Mouse (Mus musculus) liver, adult 2 months (tissue): ENCODE results near the gene Trim27. TPM values are rescaled to one million over a fixed set of nuclear protein-coding genes. Genes with fewer than 3 reads are reported as not detected.

ENCODE experiments used
- DNase-seq: peaks from one replicate; pipeline ENCODE4 v3.0.0-alpha.2; 2011; ENCODE audit warnings: low read depth, low spot score; ENCODE audit errors: extremely low read depth
- H3K27ac ChIP-seq: fragments of 200-500 bp; replicated peaks from 2 replicates; pipeline ENCODE4 v1.5.1; 2012; ENCODE audit warnings: low read depth, mild to moderate bottlenecking, control low read depth, inconsistent platforms, low read length; ENCODE audit not compliant: insufficient read depth
- H3K27me3 ChIP-seq: fragments of 200-500 bp; 2 replicates; pipeline ENCODE4 v1.6.1; 2012; ENCODE audit warnings: mild to moderate bottlenecking, moderate library complexity, low read length, inconsistent platforms; ENCODE audit not compliant: control insufficient read depth, insufficient read depth
- H3K36me3 ChIP-seq: fragments of 200-500 bp; 2 replicates; pipeline ENCODE4 v1.6.1; 2012; ENCODE audit warnings: low read length, inconsistent platforms; ENCODE audit not compliant: control insufficient read depth, insufficient read depth
- H3K4me1 ChIP-seq: fragments of 200-500 bp; 2 replicates; pipeline ENCODE4 v1.6.1; 2011; ENCODE audit warnings: low read length; ENCODE audit not compliant: control insufficient read depth, insufficient read depth
- H3K4me3 ChIP-seq: fragments of 200-500 bp; 2 replicates; pipeline ENCODE4 v1.5.1; 2011; ENCODE audit warnings: low read depth, mild to moderate bottlenecking, control low read depth, low read length, moderate library complexity; ENCODE audit not compliant: insufficient read depth
- H3K79me2 ChIP-seq: fragments of 200-500 bp; 2 replicates; pipeline ENCODE4 v1.6.1; 2012; ENCODE audit warnings: inconsistent platforms, mild to moderate bottlenecking, low read length, moderate library complexity; ENCODE audit not compliant: control insufficient read depth, insufficient read depth
- H3K9ac ChIP-seq: fragments of 200-500 bp; 2 replicates; pipeline ENCODE4 v1.6.1; 2012; ENCODE audit warnings: low read depth, mild to moderate bottlenecking, control low read depth, inconsistent platforms, low read length
- CTCF ChIP-seq: fragments of 200-500 bp; IDR thresholded peaks from 2 replicates; pipeline ENCODE4 v1.5.1; 2011; ENCODE audit warnings: low read depth, low read length, control low read depth
- POLR2A ChIP-seq: fragments of 200-500 bp; IDR thresholded peaks from 2 replicates; pipeline ENCODE4 v1.6.1; 2011; ENCODE audit warnings: low read length, control low read depth; ENCODE audit not compliant: insufficient read depth; ENCODE audit errors: extremely low read depth
- WGBS: fragments of 180-500 bp; shearing (Covaris S2); methylation state at CpG from one replicate; pipeline ENCODE4 v1.1.7; 2018; 5-methylcytosine and 5-hydroxymethylcytosine counted together
- polyA plus RNA-seq: library from polyadenylated mRNA; depleted of rRNA; stranded (reverse); fragments of >200 nt; gene quantifications from 2 replicates; pipeline ENCODE4 v1.2.3, GENCODE M21; 2012; rRNA removed
- total RNA-seq: library from RNA; depleted of rRNA; stranded (reverse); fragments of >200 nt; gene quantifications from 2 replicates; pipeline ENCODE4 v1.2.3, GENCODE M21; 2014; rRNA removed

Gene Trim27
- total and polyA plus RNA-seq, 2 experiments = 9.4 to 39.5 TPM

DNA sequence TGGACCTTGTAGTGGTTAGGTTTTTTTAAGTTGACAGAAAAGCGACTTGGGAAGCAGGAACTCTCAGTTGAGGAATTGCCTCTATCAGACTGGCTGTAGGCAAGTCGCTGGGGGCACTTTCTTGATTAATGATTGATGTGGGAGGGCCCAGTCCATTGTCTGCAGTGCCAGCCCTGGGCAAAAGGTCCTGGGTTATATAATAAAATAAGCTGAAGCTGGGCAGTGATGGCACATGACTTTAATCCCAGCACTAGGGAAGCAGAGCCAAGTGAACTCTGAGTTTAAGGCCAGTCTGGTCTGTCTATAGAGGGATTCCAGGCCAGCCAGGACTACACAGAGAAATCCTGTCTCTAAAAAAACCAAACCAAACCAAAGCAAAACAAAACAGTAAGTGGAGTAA lies 57.5 kb downstream of the Trim27 start:
- H3K27me3 ChIP-seq = no peaks in the 10 kb centered on the region
- WGBS = 22% methylated on average over 2 of the region's 2 CpGs

DNA sequence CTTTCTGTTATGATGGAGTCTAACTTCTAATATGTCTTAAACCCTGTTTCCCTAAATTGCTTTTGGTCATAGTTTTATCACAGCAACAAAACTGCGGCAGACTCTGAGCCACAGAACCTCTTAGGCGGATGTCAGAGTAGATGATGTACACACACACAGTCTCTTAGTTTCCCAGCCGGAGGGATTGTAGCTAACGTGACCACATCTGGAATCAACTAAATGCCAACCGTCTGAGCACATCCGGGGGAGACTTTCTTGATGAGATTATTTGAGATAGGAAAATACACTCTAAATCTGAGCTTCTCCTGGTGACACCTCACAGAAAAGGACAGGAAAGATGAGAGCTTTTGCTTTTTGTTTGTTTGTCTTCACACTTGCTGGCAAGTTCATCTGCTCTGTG lies 57.9 kb downstream of the Trim27 start:
- Histone ChIP-seq H3K4me1 (peaks cover 9% of the 10 kb centered on the region; the same call in 1 of the 2 replicates), H3K79me2 (no peaks in the 10 kb centered on the region), H3K27ac (peak overlapping the region; percentile 86), H3K36me3 (no peaks in the 10 kb centered on the region), H3K27me3 (no peaks in the 10 kb centered on the region), H3K9ac (peak overlapping the region; percentile 44), H3K4me3 (peak overlapping the region; percentile 28; the same call in 1 of the 2 replicates)
- 44% methylated on average over 6 of the region's 6 CpGs for WGBS
- TF ChIP-seq POLR2A (no peak), CTCF (no peak)
- DNase-seq = no peak

More for the DNA sequence above, 57.5 kb downstream of the Trim27 start:
- peaks cover 9% of the 10 kb centered on the region; the same call in 1 of the 2 replicates for H3K4me1 ChIP-seq
- no peak overlapping the region for H3K4me3 ChIP-seq
- peak; percentile 97 for DNase-seq
- no peak overlapping the region for H3K9ac ChIP-seq
- no peak for TF ChIP-seq POLR2A
- TF ChIP-seq CTCF = no peak
- H3K36me3 ChIP-seq = no peaks in the 10 kb centered on the region
- peak overlapping the region; percentile 86 for H3K27ac ChIP-seq
- H3K79me2 ChIP-seq = no peaks in the 10 kb centered on the region

DNA sequence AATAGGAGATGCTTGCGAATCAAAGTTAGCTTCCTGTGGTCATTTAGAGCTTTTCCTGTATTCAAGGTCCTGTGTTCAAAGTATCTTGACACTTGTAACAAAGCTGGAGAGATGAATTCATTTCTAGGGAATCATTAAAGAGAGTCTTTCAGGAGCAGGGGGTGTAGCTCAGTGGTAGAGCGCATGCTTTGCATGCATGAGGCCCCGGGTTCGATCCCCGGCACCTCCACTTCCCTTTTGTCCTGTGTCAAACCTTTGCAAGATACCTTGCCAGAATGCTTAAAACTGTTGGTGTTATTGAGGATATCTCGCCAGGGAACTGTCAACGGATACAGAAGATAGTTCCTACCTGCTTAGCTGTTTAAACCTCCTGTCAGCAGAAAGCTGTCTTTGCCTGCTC lies 61.5 kb downstream of the Trim27 start:
- TF ChIP-seq POLR2A (no peak), CTCF (no peak)
- Histone ChIP-seq H3K27me3 (0 out of 2 replicates have a peak, but pooled peaks cover 2% of the 10 kb centered on the region), H3K27ac (no peak overlapping the region), H3K4me3 (no peak overlapping the region), H3K9ac (no peak overlapping the region), H3K36me3 (no peaks in the 10 kb centered on the region), H3K79me2 (no peaks in the 10 kb centered on the region), H3K4me1 (peaks cover 9% of the 10 kb centered on the region; the same call in 1 of the 2 replicates)
- peak; percentile 36 for DNase-seq
- 45% methylated on average over 7 of the region's 7 CpGs for WGBS

DNA sequence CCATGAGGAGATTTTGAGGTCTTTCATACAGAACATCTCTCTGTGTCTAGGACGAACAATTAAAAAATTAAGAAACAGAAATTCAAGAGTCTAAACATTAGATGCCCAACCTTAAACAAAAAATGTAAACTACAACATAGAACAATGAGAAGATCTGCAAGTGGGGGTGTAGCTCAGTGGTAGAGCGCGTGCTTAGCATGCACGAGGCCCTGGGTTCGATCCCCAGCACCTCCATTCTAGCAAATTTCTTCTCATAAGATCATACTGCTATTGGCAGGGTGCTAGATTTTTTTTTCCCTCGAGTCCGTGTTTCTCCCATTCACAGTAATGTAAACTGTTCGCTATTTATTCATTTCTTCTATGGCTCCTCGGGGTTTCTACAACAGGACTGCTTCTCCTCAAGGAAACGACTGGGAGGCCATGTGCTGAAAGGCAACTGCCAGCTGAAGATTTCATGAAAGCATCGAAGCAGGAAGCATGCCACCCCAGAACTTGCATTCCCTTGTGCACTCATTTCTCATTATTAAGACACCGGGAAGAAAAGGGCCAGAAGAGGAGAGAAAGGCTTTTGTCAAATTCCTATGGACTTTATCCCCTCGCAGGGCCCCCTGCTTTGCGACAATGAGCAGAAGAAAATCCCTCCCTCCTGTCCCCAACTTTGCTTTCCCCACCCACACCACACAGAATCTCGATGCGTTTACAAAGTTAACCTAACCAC lies 63.3 kb downstream of the Trim27 start:
- 26% methylated on average over 16 of the region's 16 CpGs for WGBS
- TF ChIP-seq CTCF (no peak), POLR2A (no peak)
- Histone ChIP-seq H3K79me2 (no peaks in the 10 kb centered on the region), H3K4me3 (no peak overlapping the region), H3K36me3 (no peaks in the 10 kb centered on the region), H3K27ac (no peak overlapping the region), H3K4me1 (no peaks in the 10 kb centered on the region), H3K27me3 (0 out of 2 replicates have a peak, but pooled peaks cover 2% of the 10 kb centered on the region), H3K9ac (no peak overlapping the region)
- no peak for DNase-seq

DNA sequence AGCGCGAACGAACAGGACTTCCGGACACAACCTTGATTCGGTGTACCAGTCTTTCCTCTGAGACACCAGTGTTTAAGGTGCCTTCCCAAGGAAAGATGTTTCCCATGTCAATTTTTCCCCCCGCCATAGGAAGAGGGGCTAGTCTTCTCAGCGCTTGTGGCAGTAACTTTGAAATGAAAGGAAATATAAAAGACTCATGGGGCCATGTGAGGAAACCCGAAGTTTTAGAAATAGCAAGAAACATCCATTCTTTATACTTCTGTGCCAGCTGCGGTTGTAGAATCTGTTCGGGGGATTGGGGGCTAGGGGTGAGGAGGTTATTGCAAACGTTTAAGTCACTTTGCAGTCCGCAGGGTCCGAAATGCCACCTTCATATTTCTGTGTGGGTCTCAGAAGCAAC lies 64.0 kb downstream of the Trim27 start:
- 26% methylated on average over 13 of the region's 13 CpGs for WGBS
- Histone ChIP-seq H3K4me3 (no peak overlapping the region), H3K9ac (no peak overlapping the region), H3K27me3 (0 out of 2 replicates have a peak, but pooled peaks cover 2% of the 10 kb centered on the region), H3K36me3 (no peaks in the 10 kb centered on the region), H3K4me1 (no peaks in the 10 kb centered on the region), H3K79me2 (no peaks in the 10 kb centered on the region), H3K27ac (no peak overlapping the region)
- no peak for DNase-seq
- no peak for TF ChIP-seq CTCF

DNA sequence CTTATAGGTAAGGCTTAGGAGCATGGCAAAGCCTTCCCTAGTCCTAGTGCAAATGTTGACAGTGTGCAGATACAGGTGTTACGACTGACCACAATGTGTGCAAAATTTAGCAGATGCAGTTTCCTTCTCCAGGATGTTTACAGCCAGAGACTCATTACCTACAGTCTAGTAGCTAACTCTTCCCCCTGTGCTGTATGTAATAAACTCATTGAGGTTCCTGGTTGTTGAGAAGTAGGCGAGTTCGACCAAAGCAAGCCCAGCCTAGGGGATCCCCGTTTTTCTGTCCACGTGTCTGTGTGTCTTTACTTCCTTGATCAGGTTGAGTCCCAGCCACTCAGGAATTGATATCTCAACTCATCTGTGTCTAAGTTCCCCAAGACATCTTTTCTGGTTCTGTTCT lies 64.8 kb downstream of the Trim27 start:
- Histone ChIP-seq H3K27me3 (0 out of 2 replicates have a peak, but pooled peaks cover 2% of the 10 kb centered on the region), H3K36me3 (no peaks in the 10 kb centered on the region)
- 87% methylated on average over 5 of the region's 5 CpGs for WGBS

More for the DNA sequence above, 64.8 kb downstream of the Trim27 start:
- TF ChIP-seq CTCF = no peak
- TF ChIP-seq POLR2A = no peak
- H3K79me2 ChIP-seq = no peaks in the 10 kb centered on the region
- H3K9ac ChIP-seq = no peak overlapping the region
- no peak for DNase-seq
- H3K4me1 ChIP-seq = no peaks in the 10 kb centered on the region
- no peak overlapping the region for H3K4me3 ChIP-seq
- H3K27ac ChIP-seq = no peak overlapping the region

Other genes with a start within 250 kb of the Trim27 start
- gene Olfr1370, start 104.5 kb upstream of the Trim27 start, total RNA-seq = not detected in 2 replicates
- gene Olfr1370, start 104.5 kb upstream of the Trim27 start, polyA plus RNA-seq = not detected in 2 replicates
- gene Olfr1369-ps1, start 68.0 kb upstream of the Trim27 start, total RNA-seq = not detected in 2 replicates
- not detected in 2 replicates for gene Olfr1369-ps1, start 68.0 kb upstream of the Trim27 start, polyA plus RNA-seq
- not detected in 2 replicates for gene Olfr263, start 49.8 kb upstream of the Trim27 start, total RNA-seq
- gene Olfr263, start 49.8 kb upstream of the Trim27 start, polyA plus RNA-seq = not detected in 2 replicates
- gene Olfr1368, start 33.6 kb upstream of the Trim27 start, total RNA-seq = not detected in 2 replicates
- not detected in 2 replicates for gene Olfr1368, start 33.6 kb upstream of the Trim27 start, polyA plus RNA-seq
- not detected in 2 replicates for gene Gpx5, start 113.3 kb downstream of the Trim27 start, total RNA-seq
- gene Gpx5, start 113.3 kb downstream of the Trim27 start, polyA plus RNA-seq = not detected in 2 replicates
- 0.27 and 1.0 TPM in 2 replicates for gene Gpx6, start 132.7 kb downstream of the Trim27 start, total RNA-seq
- 0.55 and 0.70 TPM in 2 replicates for gene Gpx6, start 132.7 kb downstream of the Trim27 start, polyA plus RNA-seq
- not detected in 2 replicates for gene Olfr1367, start 167.5 kb downstream of the Trim27 start, total RNA-seq
- not detected in 2 replicates for gene Olfr1367, start 167.5 kb downstream of the Trim27 start, polyA plus RNA-seq
- gene Zscan12, start 183.4 kb downstream of the Trim27 start, total RNA-seq = 5.4 and 6.0 TPM in 2 replicates
- 1.0 and 1.2 TPM in 2 replicates for gene Zscan12, start 183.4 kb downstream of the Trim27 start, polyA plus RNA-seq
- gene Zkscan3, start 223.3 kb downstream of the Trim27 start, total RNA-seq = 31.6 and 33.1 TPM in 2 replicates
- gene Zkscan3, start 223.3 kb downstream of the Trim27 start, polyA plus RNA-seq = 10.9 and 14.5 TPM in 2 replicates